Mouse (Mus musculus) embryo, embryonic 11 days (tissue): Measurements from ENCODE around the gene Ube2g1.
"Not testable (repeated sequence)": the region's sequence is repeated elsewhere in the genome, so short reads cannot be mapped to it uniquely, and the experiment has no call there.

Experiments used
- DNase-seq: peaks from one replicate; pipeline ENCODE4 v3.0.0-alpha.2; 2015

The Ube2g1 gene

DNA sequence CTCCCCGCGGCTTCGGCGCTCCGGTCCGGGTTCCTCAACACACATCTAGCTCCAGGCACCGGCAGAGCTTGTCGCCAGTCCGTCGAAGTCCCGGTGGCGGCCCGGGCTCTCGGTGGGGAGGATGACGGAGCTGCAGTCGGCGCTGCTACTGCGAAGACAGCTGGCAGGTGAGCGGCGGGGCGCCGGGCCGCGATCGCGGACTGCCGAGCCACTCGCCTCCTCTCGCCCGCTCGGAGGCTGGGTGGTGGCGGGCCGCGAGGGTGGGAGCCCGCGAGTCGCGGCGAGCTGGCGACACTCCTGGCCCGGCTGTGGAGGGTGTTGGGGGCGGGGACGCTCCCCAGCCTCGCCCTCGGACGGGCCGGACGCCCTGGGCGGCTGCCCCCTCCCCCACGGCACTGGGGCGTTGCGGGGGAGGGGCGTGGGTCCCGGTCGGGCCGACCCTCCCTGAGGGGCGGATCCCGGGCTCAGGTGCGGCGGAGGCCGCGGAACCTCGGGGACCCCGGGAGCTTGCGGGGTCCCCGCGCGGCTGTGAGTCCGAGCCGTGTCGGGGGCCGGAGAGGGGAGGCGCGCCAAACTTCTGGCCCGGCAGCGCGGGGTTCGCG is 487 bp downstream of the Ube2g1 start:
- DNase-seq, result peak; percentile 89

- peak; percentile 97 for DNase-seq
Measured at GRCm38 (mm10) chr11:72608071-72608679, 1.1 kb downstream of the Ube2g1 start.

- DNase-seq, result no peak
Measured at GRCm38 (mm10) chr11:72609242-72609641, 2.2 kb downstream of the Ube2g1 start.

GRCm38 (mm10) chr11:72614336-72614735 is 7.3 kb downstream of the Ube2g1 start:
- DNase-seq, result not testable (repeated sequence)

GRCm38 (mm10) chr11:72615931-72616330 is 8.8 kb downstream of the Ube2g1 start:
- no peak for DNase-seq

DNA sequence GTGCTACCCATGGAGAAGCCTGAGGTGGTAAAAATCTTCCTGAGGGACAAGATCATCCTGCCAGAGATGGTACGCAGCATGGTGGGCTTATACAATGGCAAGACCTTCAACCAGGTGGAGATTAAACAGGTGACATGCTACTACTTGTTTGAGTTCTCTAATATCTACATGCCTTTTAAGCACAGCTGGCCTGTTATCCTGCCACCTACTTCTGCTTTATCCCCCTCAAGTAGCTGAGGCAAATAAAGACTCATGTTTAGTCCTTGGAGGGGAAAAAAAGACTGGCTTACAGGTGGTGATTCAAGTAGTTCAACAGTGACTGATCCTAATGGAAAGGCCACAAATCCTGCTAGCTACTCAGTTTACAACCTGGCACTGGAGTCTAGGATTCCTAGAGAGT is 11.4 kb downstream of the Ube2g1 start:
- DNase-seq, result no peak

- DNase-seq, result no peak
Measured at GRCm38 (mm10) chr11:72642730-72643129, 35.6 kb downstream of the Ube2g1 start.

DNA sequence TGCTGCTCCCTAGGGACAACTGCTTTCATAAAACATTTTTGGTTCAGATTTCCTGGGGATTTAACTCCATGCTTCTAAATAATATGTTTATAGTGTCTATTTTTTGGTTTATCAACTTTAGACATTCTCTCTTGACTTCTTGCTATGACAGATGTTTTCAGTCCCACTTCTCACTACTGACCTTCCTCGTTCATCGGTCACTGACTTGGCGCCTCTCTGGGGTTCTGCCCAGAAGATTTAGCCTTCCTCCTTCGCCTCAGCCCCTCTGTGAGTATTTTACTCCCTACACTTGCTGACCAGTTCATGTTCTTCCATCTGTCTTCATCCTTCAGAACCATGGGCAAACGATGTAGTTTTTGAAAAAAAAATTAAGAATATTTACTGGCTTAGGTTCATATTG is 38.3 kb downstream of the Ube2g1 start:
- no peak for DNase-seq

DNA sequence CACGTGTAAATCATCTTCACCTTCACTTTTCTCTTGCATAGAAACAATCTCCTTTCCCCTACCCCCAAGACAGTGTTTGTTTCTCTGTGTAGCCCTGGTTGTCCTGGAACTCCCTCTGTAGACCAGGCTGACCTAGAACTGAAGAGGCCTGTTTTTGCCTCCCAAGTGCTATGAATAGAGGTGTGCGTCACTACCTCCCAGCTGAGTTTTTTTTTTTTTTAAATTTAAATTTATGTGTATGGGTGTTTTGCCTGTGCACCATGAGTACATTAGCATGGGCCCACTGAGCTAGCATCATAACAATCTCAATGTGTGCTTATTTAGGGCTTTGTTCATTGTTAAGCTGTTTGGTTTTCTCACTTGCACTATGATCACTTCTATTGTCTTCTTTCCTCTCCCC is 43.3 kb downstream of the Ube2g1 start:
- DNase-seq, result no peak

GRCm38 (mm10) chr11:72659918-72660317 is 52.8 kb downstream of the Ube2g1 start:
- DNase-seq, result no peak

DNA sequence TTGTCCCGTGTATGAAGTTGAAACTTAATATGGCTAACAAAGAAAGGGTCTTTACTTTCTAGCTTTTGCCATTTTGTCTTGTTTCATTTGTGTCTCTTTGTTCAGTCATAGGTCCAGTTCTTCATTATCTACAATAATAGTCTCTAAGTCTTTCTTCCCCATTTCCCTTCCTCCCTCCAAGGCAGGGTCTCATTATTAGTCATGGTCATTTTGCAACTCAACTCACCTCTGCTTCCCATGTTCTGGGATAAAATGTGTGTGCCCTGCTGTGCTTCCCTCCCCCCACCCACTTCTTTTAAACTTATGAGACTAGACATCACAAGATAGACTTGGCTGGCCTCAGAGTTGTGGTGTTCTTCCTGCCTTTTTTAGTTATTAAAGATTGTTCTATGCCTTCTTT is 53.3 kb downstream of the Ube2g1 start:
- no peak for DNase-seq

GRCm38 (mm10) chr11:72664641-72665040 is 57.6 kb downstream of the Ube2g1 start:
- no peak for DNase-seq

GRCm38 (mm10) chr11:72670634-72671033 is 63.6 kb downstream of the Ube2g1 start:
- no peak for DNase-seq

- DNase-seq, result no peak
Measured at GRCm38 (mm10) chr11:72671294-72671988, 64.4 kb downstream of the Ube2g1 start.

GRCm38 (mm10) chr11:72672438-72672837 is 65.4 kb downstream of the Ube2g1 start:
- no peak for DNase-seq

- no peak for DNase-seq
Measured at GRCm38 (mm10) chr11:72675280-72675679, 68.2 kb downstream of the Ube2g1 start.

GRCm38 (mm10) chr11:72680726-72681125 is 73.6 kb downstream of the Ube2g1 start:
- no peak for DNase-seq

DNA sequence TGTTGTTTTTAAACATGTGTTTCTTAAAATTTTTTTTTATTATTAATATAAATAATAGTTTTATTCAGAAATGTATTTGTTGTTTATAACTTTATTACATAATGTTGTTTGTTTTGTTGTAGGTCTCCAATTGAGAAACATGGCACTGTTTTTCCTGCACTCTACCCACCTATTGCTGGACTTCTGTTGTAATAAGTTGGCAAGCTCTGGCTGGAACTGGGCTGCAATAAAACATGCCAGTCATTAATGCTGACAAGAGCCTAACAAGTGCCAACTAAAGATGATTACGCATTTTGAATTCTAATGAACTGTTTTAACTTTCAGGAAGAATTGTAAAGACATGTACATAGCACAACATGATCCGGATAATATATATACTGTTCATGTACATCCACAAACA is 76.3 kb downstream of the Ube2g1 start:
- no peak for DNase-seq

DNA sequence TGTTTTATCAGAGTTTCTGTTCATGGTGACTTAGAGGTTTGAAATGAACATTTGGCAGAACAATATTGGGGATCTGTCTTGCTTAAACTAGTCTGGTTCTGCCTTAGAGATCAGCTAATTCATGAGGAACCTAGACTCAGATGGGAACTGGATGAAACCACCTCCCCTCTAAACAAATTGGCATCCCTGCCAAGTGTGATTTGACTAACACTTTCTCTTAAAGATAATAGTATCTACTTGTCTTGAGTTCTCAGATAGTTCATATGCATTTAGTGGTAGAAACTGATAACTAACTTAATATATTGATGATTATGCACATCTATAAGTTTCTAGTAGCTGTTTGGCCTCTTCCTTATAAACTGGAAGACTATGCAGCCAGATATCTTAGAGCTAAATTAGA is 79.6 kb downstream of the Ube2g1 start:
- no peak for DNase-seq

- peak; percentile 45 for DNase-seq
Measured at GRCm38 (mm10) chr11:72688242-72688641, 81.2 kb downstream of the Ube2g1 start.

DNA sequence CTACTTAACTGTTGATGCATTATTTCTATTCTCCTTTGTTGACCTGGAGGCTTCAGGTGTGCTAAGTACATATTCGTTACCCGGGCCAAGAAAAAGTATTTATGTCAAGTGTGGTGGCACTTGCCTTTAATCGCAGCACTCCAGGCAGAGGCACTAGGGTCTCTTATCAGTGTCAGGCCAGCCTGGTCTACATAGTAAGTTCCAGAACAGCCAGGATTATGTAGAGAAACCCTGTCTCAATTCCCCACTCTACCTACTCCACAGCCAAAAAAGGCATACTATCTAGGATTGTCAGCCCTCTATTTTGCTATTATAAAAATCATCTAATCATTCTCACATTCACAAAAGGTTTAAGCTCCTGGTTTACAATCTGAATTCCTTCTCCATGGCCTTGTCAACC is 82.0 kb downstream of the Ube2g1 start:
- DNase-seq, result peak; percentile 20

- peak; percentile 96 for DNase-seq
Measured at GRCm38 (mm10) chr11:72689551-72690510, 82.7 kb downstream of the Ube2g1 start, which contains the start of gene Ankfy1. Gene Ankfy1, plus strand, starts transcription at chr11:72690006.

DNA sequence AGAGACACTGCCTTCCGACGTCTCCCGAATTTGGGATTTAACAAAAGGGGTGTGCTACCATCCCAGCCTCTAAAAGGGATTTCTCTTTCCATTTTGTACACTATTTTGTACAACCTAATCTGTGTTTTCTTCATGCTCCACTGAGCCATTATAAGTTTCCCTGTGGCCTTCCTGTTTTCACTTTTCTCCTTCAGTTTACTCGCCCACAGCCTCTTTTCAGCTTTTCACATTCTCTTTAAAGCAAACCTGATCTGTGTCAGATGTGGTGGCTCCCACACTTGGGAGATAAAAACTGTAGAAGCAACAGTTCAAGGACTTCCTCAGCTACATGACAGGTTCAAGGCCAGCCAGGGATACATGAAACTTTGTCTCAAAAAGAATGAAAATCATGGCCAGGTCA is 85.3 kb downstream of the Ube2g1 start:
- DNase-seq, result no peak
